Mouse (Mus musculus) hindbrain, embryonic 15.5 days (tissue): ENCODE measurements at regions not wholly inside any gene's neighbourhood (a gene's known extent, or its start where the extent isn't known, plus 50 kb on each side); places are given as distances from the start of the nearest gene placed in this dataset.

Experiments used
- ATAC-seq: fragments of 200-750 bp; cut with Nextera tagmentation; 2 replicates; pipeline ENCODE4 v1.8.0; 2017; ENCODE audit warnings: low read depth, moderate number of reproducible peaks, moderate TSS enrichment; ENCODE audit not compliant: low FRiP score
- H3K27ac ChIP-seq: fragments of 300-500 bp; sonication (generic); replicated peaks from 2 replicates; pipeline ENCODE4 v1.5.1; 2015; ENCODE audit warnings: mild to moderate bottlenecking, inconsistent platforms
- H3K27me3 ChIP-seq: fragments of 300-500 bp; sonication (generic); 2 replicates; pipeline ENCODE4 v1.6.1; 2015; ENCODE audit warnings: control low read depth, inconsistent platforms
- H3K36me3 ChIP-seq: fragments of 300-500 bp; sonication (generic); 2 replicates; pipeline ENCODE4 v1.6.1; 2015; ENCODE audit warnings: control low read depth, inconsistent platforms
- H3K4me1 ChIP-seq: fragments of 300-500 bp; sonication (generic); replicated peaks from 2 replicates; pipeline ENCODE4 v1.6.1; 2015; ENCODE audit warnings: control low read depth, inconsistent platforms
- H3K4me2 ChIP-seq: fragments of 300-500 bp; sonication (generic); 2 replicates; pipeline ENCODE4 v1.6.1; 2015; ENCODE audit warnings: moderate library complexity, mild to moderate bottlenecking, inconsistent platforms
- H3K4me3 ChIP-seq: fragments of 300-500 bp; sonication (generic); 2 replicates; pipeline ENCODE4 v1.5.1; 2015; ENCODE audit warnings: mild to moderate bottlenecking, inconsistent platforms
- H3K9ac ChIP-seq: fragments of 300-500 bp; sonication (generic); 2 replicates; pipeline ENCODE4 v1.6.1; 2015; ENCODE audit warnings: inconsistent platforms
- H3K9me3 ChIP-seq: fragments of 300-500 bp; sonication (generic); 2 replicates; pipeline ENCODE4 v1.6.1; 2016; ENCODE audit warnings: control low read depth, inconsistent platforms
- WGBS: fragments of 180-500 bp; shearing (Covaris S2); methylation state at CpG from one replicate; pipeline ENCODE4 v1.1.7; 2015; 5-methylcytosine and 5-hydroxymethylcytosine counted together

DNA sequence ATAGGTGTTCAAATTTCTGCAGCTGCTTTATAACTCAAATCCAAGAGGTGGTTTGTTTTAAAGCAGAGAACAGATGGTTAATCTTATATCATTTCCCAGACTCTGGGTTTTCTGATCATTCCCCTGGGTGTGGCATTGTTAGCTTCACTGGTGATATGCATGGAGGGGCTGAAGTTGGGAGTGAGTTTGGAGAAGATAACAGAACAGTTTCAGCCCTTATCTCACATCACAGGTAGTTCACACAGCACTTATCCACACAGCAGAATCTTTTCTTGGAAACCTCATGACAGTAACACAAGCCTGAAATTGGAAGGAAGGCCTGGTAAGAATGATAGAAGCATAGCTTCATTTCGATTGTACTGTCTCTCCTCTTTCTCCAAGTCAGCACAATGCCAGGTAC lies 298.1 kb downstream of the Ankrd50 start:
- H3K27me3 ChIP-seq = no peaks in the 10 kb centered on the region
- H3K4me1 ChIP-seq = no peaks in the 10 kb centered on the region
- H3K9ac ChIP-seq = no peak overlapping the region
- H3K27ac ChIP-seq = no peak overlapping the region
- H3K4me2 ChIP-seq = no peak overlapping the region
- no peaks in the 10 kb centered on the region for H3K36me3 ChIP-seq
- H3K4me3 ChIP-seq = no peak overlapping the region
- H3K9me3 ChIP-seq = no peaks in the 10 kb centered on the region
- WGBS = 82% methylated on average over 1 of the region's 1 CpGs
- no peak for ATAC-seq

DNA sequence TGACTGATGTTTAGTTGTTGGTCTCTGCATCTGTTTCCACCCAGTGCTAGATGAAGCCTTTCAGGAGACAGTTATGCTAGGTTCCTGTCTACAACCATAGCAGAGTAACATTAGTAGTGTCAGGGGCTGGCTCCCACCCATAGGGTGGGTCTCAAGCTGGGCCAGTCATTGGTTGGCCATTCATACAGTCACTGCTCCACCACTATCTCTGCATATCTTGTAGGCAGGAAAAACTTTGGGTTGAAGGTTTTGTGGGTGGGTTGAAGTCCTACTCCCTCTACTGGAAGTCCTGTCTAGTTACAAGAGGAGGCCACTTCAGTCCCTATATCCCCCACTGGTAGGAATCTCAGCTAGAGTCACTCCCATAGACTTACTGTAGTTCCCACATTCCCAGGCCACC lies 306.3 kb downstream of the Ankrd50 start:
- no peak overlapping the region for H3K4me3 ChIP-seq
- H3K27me3 ChIP-seq = no peaks in the 10 kb centered on the region
- H3K4me1 ChIP-seq = no peaks in the 10 kb centered on the region
- no peak for ATAC-seq
- no peak overlapping the region for H3K4me2 ChIP-seq
- no peaks in the 10 kb centered on the region for H3K36me3 ChIP-seq
- H3K9ac ChIP-seq = no peak overlapping the region
- no peak overlapping the region for H3K27ac ChIP-seq
- no peaks in the 10 kb centered on the region for H3K9me3 ChIP-seq

DNA sequence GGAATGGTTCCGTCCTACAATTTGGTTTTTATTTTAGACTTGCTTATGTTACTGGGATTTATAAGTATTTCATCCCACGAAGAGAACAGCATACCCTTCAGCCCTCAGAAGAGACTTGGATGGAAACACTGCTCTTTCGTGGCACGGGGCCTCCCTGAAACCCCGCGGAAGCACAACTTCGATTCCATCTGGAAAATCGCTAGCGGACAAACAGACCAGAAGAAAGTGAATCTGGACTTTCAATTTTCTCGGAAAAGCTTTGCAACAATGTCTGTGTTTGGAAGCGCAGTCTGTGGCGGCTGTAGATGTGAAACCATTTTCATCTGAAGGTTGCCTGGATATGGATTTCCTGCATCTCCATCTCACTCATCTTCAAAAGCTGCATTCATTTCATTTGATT lies 308.7 kb downstream of the Ankrd50 start:
- no peak for ATAC-seq
- Histone ChIP-seq H3K36me3 (no peaks in the 10 kb centered on the region), H3K9me3 (no peaks in the 10 kb centered on the region), H3K27me3 (no peaks in the 10 kb centered on the region), H3K4me3 (no peak overlapping the region), H3K9ac (no peak overlapping the region), H3K27ac (no peak overlapping the region), H3K4me1 (no peaks in the 10 kb centered on the region), H3K4me2 (no peak overlapping the region)
- WGBS = 89% methylated on average over 12 of the region's 12 CpGs

DNA sequence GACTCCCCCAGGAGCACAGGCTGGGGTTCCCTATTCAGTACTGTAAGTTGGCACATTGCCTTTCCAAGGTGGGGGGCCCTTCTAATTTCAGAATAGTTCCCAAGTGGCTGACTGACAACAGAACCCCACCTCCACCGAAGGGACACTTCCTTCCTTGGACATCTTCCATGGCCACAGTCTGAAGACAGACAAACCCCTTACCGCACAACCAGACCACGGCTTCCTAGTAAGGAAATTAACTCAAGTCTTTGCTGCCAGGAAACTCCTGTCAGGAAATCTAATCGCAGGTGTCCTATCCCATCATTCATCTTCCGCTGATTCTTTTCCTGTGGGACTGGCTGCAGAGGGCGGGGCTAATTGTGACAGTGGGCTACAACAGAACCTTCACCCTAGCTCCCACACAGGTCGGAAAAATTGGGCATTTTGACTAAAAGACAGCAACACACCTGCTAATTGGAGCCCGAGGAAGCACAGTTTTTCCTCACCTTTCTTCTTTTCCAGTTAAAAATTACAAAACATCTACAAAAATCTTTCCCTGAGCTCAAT lies 309.8 kb downstream of the Ankrd50 start:
- no peaks in the 10 kb centered on the region for H3K27me3 ChIP-seq
- ATAC-seq = no peak
- no peaks in the 10 kb centered on the region for H3K4me1 ChIP-seq
- no peak overlapping the region for H3K27ac ChIP-seq
- no peaks in the 10 kb centered on the region for H3K36me3 ChIP-seq
- no peaks in the 10 kb centered on the region for H3K9me3 ChIP-seq
- no peak overlapping the region for H3K4me2 ChIP-seq
- no peak overlapping the region for H3K9ac ChIP-seq
- WGBS = 79% methylated on average over 8 of the region's 8 CpGs
- H3K4me3 ChIP-seq = no peak overlapping the region

DNA sequence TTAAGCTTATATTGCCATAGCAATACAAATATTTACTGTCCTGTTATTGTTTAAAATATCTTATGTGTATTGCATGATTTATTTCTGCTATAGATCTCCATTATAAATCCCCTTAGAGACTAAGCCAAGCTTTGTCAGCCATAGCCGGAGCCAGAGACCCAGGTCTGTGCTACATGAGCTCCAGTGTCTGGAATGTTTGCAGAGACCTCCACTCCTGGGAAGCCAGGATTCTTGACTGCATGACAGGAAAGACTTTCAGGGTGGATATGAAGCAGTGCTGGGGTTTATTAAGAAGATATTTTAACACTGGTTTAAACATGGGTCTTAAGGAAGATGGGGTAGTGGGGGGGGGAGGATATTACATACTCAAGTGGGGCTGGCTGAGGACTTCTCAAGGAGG lies 332.2 kb downstream of the Ankrd50 start:
- H3K4me1 ChIP-seq = no peaks in the 10 kb centered on the region
- H3K27me3 ChIP-seq = no peaks in the 10 kb centered on the region
- no peak overlapping the region for H3K27ac ChIP-seq
- no peaks in the 10 kb centered on the region for H3K36me3 ChIP-seq
- no peak for ATAC-seq
- no peak overlapping the region for H3K9ac ChIP-seq
- WGBS = 88% methylated on average over 1 of the region's 1 CpGs
- H3K4me3 ChIP-seq = no peak overlapping the region
- H3K9me3 ChIP-seq = no peaks in the 10 kb centered on the region
- no peak overlapping the region for H3K4me2 ChIP-seq

DNA sequence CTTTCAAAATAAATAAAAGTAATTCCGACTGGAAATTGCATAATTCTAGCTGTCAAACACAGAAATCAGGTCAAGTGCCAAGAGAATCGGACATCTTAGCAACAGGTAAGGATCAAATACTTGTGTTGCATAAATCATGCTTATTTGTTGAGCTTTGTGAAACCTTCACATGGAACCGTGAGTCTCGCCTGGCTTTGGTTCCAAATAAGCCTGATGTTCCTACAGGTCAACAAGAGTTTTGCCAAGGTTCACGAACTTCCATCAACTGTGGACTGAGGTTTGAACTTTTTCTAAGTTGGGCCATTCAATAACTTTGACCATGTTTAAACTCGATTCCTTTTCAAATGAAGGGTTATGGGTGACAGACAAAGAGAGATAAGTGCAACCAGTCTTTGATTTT lies 332.8 kb downstream of the Ankrd50 start:
- H3K4me3 ChIP-seq = no peak overlapping the region
- no peaks in the 10 kb centered on the region for H3K36me3 ChIP-seq
- H3K27ac ChIP-seq = no peak overlapping the region
- WGBS = 90% methylated on average over 6 of the region's 6 CpGs
- H3K4me2 ChIP-seq = no peak overlapping the region
- no peaks in the 10 kb centered on the region for H3K27me3 ChIP-seq
- no peaks in the 10 kb centered on the region for H3K4me1 ChIP-seq
- no peaks in the 10 kb centered on the region for H3K9me3 ChIP-seq
- no peak overlapping the region for H3K9ac ChIP-seq
- ATAC-seq = no peak

DNA sequence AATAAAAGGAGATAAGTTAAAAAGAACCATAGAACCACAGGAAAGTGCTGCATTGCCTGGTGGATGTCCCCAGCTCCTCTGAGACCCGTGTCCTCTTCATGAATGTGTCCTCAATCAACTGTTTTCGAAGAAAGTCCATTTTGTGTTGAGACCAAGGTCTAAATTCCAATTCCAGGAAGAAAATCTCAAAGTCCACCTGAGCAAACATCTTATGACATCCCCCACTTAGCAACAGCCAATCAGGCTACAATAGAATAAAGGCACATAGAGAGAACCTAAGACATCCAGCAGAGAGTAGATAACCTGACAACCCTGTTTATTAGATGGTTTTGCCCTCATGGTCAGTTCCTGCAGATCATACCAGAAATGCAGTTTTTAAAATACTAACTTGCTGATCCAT lies 338.0 kb downstream of the Ankrd50 start:
- 93% methylated on average over 2 of the region's 2 CpGs for WGBS
- H3K27me3 ChIP-seq = no peaks in the 10 kb centered on the region
- no peaks in the 10 kb centered on the region for H3K36me3 ChIP-seq
- no peak overlapping the region for H3K4me3 ChIP-seq
- H3K9me3 ChIP-seq = no peaks in the 10 kb centered on the region
- no peak overlapping the region for H3K27ac ChIP-seq
- no peak overlapping the region for H3K4me2 ChIP-seq
- no peak for ATAC-seq
- peaks cover 8% of the 10 kb centered on the region for H3K4me1 ChIP-seq
- no peak overlapping the region for H3K9ac ChIP-seq

DNA sequence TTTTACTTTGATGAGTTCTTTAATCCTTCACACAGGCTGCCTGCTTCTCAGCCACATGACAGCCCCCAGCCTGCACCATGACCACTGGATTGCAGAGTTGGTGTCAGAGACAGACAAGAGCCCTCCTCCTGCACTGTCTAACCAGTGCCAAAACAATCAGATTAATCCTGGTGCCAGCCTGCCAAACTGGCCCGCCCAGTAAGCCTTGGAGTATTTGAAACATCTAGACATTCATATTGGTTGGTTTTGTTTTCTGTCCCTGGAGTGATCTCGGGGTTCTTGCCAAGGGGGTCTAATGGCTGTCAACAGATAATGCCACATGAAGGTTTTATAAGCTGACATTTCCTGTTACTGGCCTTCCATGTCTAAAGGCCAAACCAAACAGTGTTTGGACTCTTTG lies 339.2 kb downstream of the Ankrd50 start:
- no peak for ATAC-seq

DNA sequence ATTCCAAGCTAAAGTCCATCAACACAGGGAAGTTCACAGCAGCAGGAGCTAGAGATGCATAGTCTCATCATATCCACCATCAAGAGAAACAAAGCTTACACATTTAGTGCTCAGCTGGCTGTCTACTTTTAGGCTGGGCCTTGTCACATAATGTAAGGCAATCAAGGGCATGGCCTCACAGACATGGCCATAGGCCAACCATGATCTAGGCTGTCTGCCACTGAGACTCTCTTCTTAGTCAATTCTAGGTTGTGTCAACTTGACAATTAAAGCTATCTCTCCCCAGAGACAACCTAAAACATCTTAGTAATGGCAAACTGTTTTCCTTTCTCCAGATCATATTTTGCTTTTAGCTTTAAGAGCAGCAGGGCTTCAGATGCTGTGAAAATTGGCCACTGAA lies 340.0 kb downstream of the Ankrd50 start:
- no peak overlapping the region for H3K4me2 ChIP-seq
- no peak overlapping the region for H3K4me3 ChIP-seq
- peaks cover 8% of the 10 kb centered on the region for H3K4me1 ChIP-seq
- H3K9me3 ChIP-seq = no peaks in the 10 kb centered on the region
- no peak overlapping the region for H3K27ac ChIP-seq
- no peaks in the 10 kb centered on the region for H3K36me3 ChIP-seq
- no peak overlapping the region for H3K9ac ChIP-seq
- no peak for ATAC-seq
- no peaks in the 10 kb centered on the region for H3K27me3 ChIP-seq

More for the DNA sequence above, 339.2 kb downstream of the Ankrd50 start:
- H3K27me3 ChIP-seq = no peaks in the 10 kb centered on the region
- no peaks in the 10 kb centered on the region for H3K9me3 ChIP-seq
- H3K4me3 ChIP-seq = no peak overlapping the region
- 70% methylated on average over 2 of the region's 2 CpGs for WGBS
- no peak overlapping the region for H3K9ac ChIP-seq
- H3K27ac ChIP-seq = no peak overlapping the region
- H3K4me1 ChIP-seq = peaks cover 8% of the 10 kb centered on the region
- H3K4me2 ChIP-seq = no peak overlapping the region
- H3K36me3 ChIP-seq = no peaks in the 10 kb centered on the region

DNA sequence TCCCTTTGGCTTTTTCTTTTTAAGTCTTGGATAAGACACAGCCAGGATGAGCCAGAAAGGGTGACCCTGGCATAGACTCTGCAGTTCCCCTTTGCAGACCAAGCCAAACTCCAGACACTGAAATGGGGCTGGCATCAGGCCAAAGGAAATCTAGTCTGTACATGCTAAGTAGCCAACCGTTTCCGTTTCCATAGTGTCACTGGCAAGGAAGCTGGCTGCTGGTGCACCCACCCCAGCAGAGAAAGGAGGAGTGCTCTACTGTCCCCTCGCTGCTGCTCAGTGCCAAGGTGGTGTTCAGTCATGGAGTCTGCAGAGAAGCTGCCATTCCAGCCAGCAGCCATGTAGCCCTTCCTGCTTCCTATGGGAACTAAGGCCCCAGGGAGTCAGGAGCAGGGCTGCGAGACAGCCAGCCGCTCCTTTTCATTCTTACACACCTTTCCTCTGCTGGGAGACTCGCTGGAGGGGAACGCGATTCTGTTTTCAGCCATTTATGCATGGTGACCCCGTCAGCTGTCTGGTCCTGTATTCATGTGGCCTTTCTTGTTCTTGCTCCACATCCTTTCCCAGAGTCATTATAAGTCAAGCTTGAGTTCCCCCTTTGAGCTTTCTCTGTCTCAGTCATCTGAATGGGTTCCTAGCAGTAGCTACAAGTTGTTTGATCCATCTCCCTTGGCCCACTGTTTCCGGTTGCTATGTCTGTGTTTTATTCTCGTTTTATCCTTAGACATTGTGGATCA lies 341.3 kb downstream of the Ankrd50 start:
- Histone ChIP-seq H3K9ac (no peak overlapping the region), H3K4me3 (no peak overlapping the region), H3K4me2 (peak overlapping the region; percentile 29; the same call in 1 of the 2 replicates), H3K27ac (peak overlapping the region; percentile 70), H3K27me3 (no peaks in the 10 kb centered on the region), H3K4me1 (peaks cover 8% of the 10 kb centered on the region), H3K9me3 (no peaks in the 10 kb centered on the region), H3K36me3 (no peaks in the 10 kb centered on the region)
- peak; percentile 98 for ATAC-seq
- 28% methylated on average over 11 of the region's 11 CpGs for WGBS

DNA sequence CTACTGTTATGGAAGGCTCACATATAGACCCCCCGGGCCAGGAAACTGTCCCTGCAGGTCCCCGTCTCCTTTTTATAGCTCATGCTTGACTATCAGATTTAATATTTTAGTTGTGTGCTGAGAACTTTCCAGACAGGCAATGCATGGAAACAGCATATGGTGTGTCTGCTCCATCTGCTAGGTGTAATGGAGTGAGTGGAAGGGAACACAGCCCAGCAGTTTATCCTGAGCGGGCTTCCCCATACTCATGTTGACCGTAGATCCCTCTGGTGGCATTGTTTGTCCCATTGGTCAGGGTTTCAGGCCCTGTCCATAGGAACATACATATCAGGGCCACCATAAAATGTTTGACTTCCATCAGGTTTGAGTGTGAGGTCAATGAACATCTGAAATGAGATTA lies 345.3 kb downstream of the Ankrd50 start:
- WGBS = 94% methylated on average over 4 of the region's 4 CpGs
- Histone ChIP-seq H3K4me1 (peaks cover 8% of the 10 kb centered on the region), H3K36me3 (no peaks in the 10 kb centered on the region), H3K9ac (no peak overlapping the region), H3K9me3 (no peaks in the 10 kb centered on the region), H3K27ac (no peak overlapping the region), H3K27me3 (no peaks in the 10 kb centered on the region), H3K4me3 (no peak overlapping the region), H3K4me2 (no peak overlapping the region)
- ATAC-seq = no peak

DNA sequence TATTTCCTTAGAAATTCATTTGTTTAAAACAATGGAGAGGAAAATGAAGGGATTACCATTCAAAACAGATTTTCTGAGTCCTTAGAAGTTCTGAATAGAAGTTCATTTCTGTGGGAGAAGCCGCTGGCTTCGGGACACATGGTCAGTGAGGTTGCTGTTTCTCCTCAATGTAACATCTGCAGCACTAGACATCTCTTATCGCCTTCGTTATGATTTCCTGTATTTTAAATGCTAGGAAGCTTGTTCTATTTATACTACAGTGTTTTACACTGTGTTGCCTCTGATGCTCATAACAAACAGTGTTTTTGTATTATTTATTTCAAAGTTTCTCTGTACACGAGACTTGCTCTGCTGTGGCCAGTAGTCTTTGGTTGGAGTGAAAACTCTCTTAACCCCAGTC lies 346.6 kb downstream of the Ankrd50 start:
- no peaks in the 10 kb centered on the region for H3K27me3 ChIP-seq
- no peak for ATAC-seq
- WGBS = 58% methylated on average over 5 of the region's 5 CpGs

DNA sequence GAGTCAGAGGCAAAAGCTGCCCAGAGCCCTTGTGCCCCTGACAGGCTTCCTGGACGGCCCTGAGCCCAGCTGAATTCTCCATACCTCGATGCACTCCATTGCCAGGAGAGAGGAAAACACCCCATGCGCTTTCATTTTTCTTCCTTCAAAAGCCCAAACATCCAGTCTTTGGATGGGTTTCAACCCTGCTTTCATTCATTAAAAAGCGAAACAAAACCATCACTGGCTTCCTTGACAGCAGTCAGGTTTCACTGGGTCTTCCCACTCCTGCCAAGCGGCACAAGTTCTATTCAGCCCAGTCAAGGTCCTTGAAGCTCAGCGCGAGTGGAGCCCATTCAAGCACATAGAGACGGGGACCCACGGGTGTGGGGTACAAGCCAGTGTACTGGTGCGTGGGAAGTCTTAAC lies 348.8 kb downstream of the Ankrd50 start:
- H3K4me2 ChIP-seq = no peak overlapping the region
- ATAC-seq = peak; percentile 56; the same call in 1 of the 2 replicates
- no peak overlapping the region for H3K27ac ChIP-seq
- no peak overlapping the region for H3K4me3 ChIP-seq
- H3K9ac ChIP-seq = no peak overlapping the region
- H3K9me3 ChIP-seq = no peaks in the 10 kb centered on the region
- no peaks in the 10 kb centered on the region for H3K27me3 ChIP-seq
- no peaks in the 10 kb centered on the region for H3K36me3 ChIP-seq
- 40% methylated on average over 10 of the region's 10 CpGs for WGBS
- H3K4me1 ChIP-seq = no peaks in the 10 kb centered on the region

More for the DNA sequence above, 346.6 kb downstream of the Ankrd50 start:
- Histone ChIP-seq H3K4me3 (no peak overlapping the region), H3K27ac (no peak overlapping the region), H3K9ac (no peak overlapping the region), H3K4me2 (no peak overlapping the region), H3K36me3 (no peaks in the 10 kb centered on the region), H3K9me3 (no peaks in the 10 kb centered on the region), H3K4me1 (peaks cover under 1% of the 10 kb centered on the region; the same call in 1 of the 2 replicates)
